ENCODE assay signal across 25 mouse cellular contexts in genomic region chr14:37034432-37034831, GRCm38 (mm10). TPM values are rescaled to one million over a fixed set of nuclear protein-coding genes. Genes with fewer than 3 reads are reported as not detected.
DNase-seq lines count a peak whose midpoint lies in the region; ATAC-seq and TF ChIP-seq lines count a peak whose summit lies in the region.
"Had no signal": no experiment of that assay in that cellular context is flagged by ENCODE, and none has a peak within 500 bp of the region (broad histone marks: within the 10 kb centered on the region; RNA-seq: fewer than 3 reads in every experiment).

No protein-coding gene starts in this region.

- TF ChIP-seq EP300 in heart, postnatal 0 days (IDR thresholded peaks at IDR 0.05; ENCODE audit: low read depth) = no peak
- TF ChIP-seq EP300 in stomach, postnatal 0 days (optimal IDR thresholded peaks at IDR 0.05) = no peak

- no peak overlapping the region for H3K27ac ChIP-seq in heart, postnatal 0 days (ENCODE audit: low read depth)
- H3K27ac ChIP-seq in lung, embryonic 14.5 days (ENCODE audit: low read depth) = no peak overlapping the region
- H3K27ac ChIP-seq in stomach, postnatal 0 days (replicated peaks) = no peak overlapping the region
- H3K27ac ChIP-seq: embryonic facial prominence, embryonic 15.5 days; kidney, embryonic 15.5 days had no signal

- TF ChIP-seq CTCF in heart, postnatal 0 days (IDR thresholded peaks at IDR 0.05; ENCODE audit: low read depth) = peak; percentile 41
- peak; percentile 25; the same call in 1 of the 2 replicates for TF ChIP-seq CTCF in lung, embryonic 14.5 days (IDR thresholded peaks at IDR 0.05; ENCODE audit: low read depth)
- TF ChIP-seq CTCF in stomach, postnatal 0 days (IDR thresholded peaks at IDR 0.05; ENCODE audit: low read depth) = peak; percentile 46

- ATAC-seq in heart, postnatal 0 days (ENCODE audit: insufficient read depth, low read depth) = no peak
- ATAC-seq in lung, embryonic 14.5 days (ENCODE audit: insufficient read depth) = no peak
- no peak for ATAC-seq in stomach, postnatal 0 days (ENCODE audit: low FRiP score, low TSS enrichment)
- ATAC-seq: activated CD4-positive, CD25-positive, alpha-beta regulatory T cell, adult 4 months; CD4-positive, CD25-positive, alpha-beta regulatory T cell, adult 4 months; forebrain, embryonic 16.5 days; inflammation-experienced regulatory T-cells, adult 6 months had no signal

- no peaks in the 10 kb centered on the region for H3K36me3 ChIP-seq in heart, postnatal 0 days (replicated peaks; ENCODE audit: control insufficient read depth, insufficient read depth, low read length)
- no peaks in the 10 kb centered on the region for H3K36me3 ChIP-seq in lung, embryonic 14.5 days (ENCODE audit: insufficient read depth)
- no peaks in the 10 kb centered on the region for H3K36me3 ChIP-seq in stomach, postnatal 0 days (ENCODE audit: control insufficient read depth, insufficient read depth, low read length)
- H3K36me3 ChIP-seq: embryonic facial prominence, embryonic 15.5 days; kidney, embryonic 15.5 days had no signal

- no peak overlapping the region for H3K4me2 ChIP-seq in heart, postnatal 0 days (ENCODE audit: low read depth, low read length)
- no peak overlapping the region for H3K4me2 ChIP-seq in lung, embryonic 14.5 days
- H3K4me2 ChIP-seq in stomach, postnatal 0 days (replicated peaks; ENCODE audit: low read depth) = no peak overlapping the region
- H3K4me2 ChIP-seq: embryonic facial prominence, embryonic 15.5 days; kidney, embryonic 15.5 days had no signal

- no peaks in the 10 kb centered on the region for H3K4me1 ChIP-seq in heart, postnatal 0 days (ENCODE audit: control insufficient read depth, insufficient read depth)
- H3K4me1 ChIP-seq in lung, embryonic 14.5 days (ENCODE audit: insufficient read depth) = no peaks in the 10 kb centered on the region
- no peaks in the 10 kb centered on the region for H3K4me1 ChIP-seq in stomach, postnatal 0 days (replicated peaks; ENCODE audit: control insufficient read depth, insufficient read depth)
- H3K4me1 ChIP-seq: embryonic facial prominence, embryonic 15.5 days; kidney, embryonic 15.5 days had no signal

- H3K4me3 ChIP-seq in heart, postnatal 0 days (ENCODE audit: low read depth, low read length) = no peak overlapping the region
- H3K4me3 ChIP-seq in lung, embryonic 14.5 days (ENCODE audit: low read depth, low read length) = no peak overlapping the region
- H3K4me3 ChIP-seq in stomach, postnatal 0 days (ENCODE audit: low read depth, low read length) = no peak overlapping the region
- H3K4me3 ChIP-seq: embryonic facial prominence, embryonic 15.5 days; kidney, embryonic 15.5 days; myocyte had no signal

- WGBS in heart, postnatal 0 days = 38% methylated on average over 5 of the region's 5 CpGs
- WGBS in lung, embryonic 14.5 days = 46% methylated on average over 5 of the region's 5 CpGs
- 36% methylated on average over 5 of the region's 5 CpGs for WGBS in stomach, postnatal 0 days

- H3K9ac ChIP-seq in heart, postnatal 0 days (replicated peaks; ENCODE audit: low read depth, low read length) = no peak overlapping the region
- H3K9ac ChIP-seq in lung, embryonic 14.5 days = no peak overlapping the region
- H3K9ac ChIP-seq in stomach, postnatal 0 days (ENCODE audit: low read length) = no peak overlapping the region
- H3K9ac ChIP-seq: embryonic facial prominence, embryonic 15.5 days; kidney, embryonic 15.5 days had no signal

- DNase-seq in heart, postnatal 0 days (ENCODE audit: low spot score) = no peak
- no peak for DNase-seq in heart, postnatal 14 days
- DNase-seq in lung, embryonic 14.5 days = peak; percentile 6
- DNase-seq in lung, postnatal 25 days (ENCODE audit: low spot score) = no peak
- peak; percentile 41 for DNase-seq in NIH3T3 (ENCODE audit: low read depth)
- DNase-seq in stomach, postnatal 0 days (ENCODE audit: low spot score) = no peak
- DNase-seq in spleen, postnatal 36 days (ENCODE audit: low spot score in 2 of 2) = no peak
- DNase-seq: gastrocnemius, postnatal 14 days; lung, postnatal 10 days; thymus, postnatal 4 days had no signal

- H3K27me3 ChIP-seq in heart, postnatal 0 days (ENCODE audit: control insufficient read depth, insufficient read depth, low read length) = no peaks in the 10 kb centered on the region
- no peaks in the 10 kb centered on the region for H3K27me3 ChIP-seq in lung, embryonic 14.5 days (ENCODE audit: insufficient read depth, low read length)
- H3K27me3 ChIP-seq in stomach, postnatal 0 days (ENCODE audit: control insufficient read depth, insufficient read depth, low read length) = no peaks in the 10 kb centered on the region
- H3K27me3 ChIP-seq: embryonic facial prominence, embryonic 15.5 days; kidney, embryonic 15.5 days had no signal

- no peaks in the 10 kb centered on the region for H3K9me3 ChIP-seq in heart, postnatal 0 days (replicated peaks; ENCODE audit: control insufficient read depth, low read length)
- no peaks in the 10 kb centered on the region for H3K9me3 ChIP-seq in lung, embryonic 14.5 days (ENCODE audit: low read depth, low read length)
- no peaks in the 10 kb centered on the region for H3K9me3 ChIP-seq in stomach, postnatal 0 days (ENCODE audit: control insufficient read depth, low read length)
- H3K9me3 ChIP-seq: embryonic facial prominence, embryonic 15.5 days; kidney, embryonic 15.5 days had no signal

- intact Hi-C loops in heart, postnatal 14 days (cut with DNase I) = loop anchor here (5.0 kb wide), 1 partner anchor 82 kb away; no protein-coding TSS in a partner anchor

RNA-seq across cellular contexts. Expression of gene Rgr, which starts 14.3 kb away (rescaled TPM):
- total RNA-seq in heart, postnatal 0 days (2014; rRNA removed; ENCODE audit: low replicate concordance) = not detected in 2 replicates
- polyA plus RNA-seq in heart, postnatal 0 days (2015; fragmentation: Nextera tagmentation; extraction: Ambion mirVana) = not detected in 2 replicates
- total RNA-seq in heart, postnatal 14 days (2021) = not detected
- polyA plus RNA-seq in lung, embryonic 14.5 days (2014; fragmentation: Nextera tagmentation; extraction: Ambion mirVana) = not detected in 2 replicates
- polyA plus RNA-seq in stomach, postnatal 0 days (2015; fragmentation: Nextera tagmentation; extraction: Ambion mirVana) = 0.06 TPM in 1 of 2 replicates, not detected in the other
- total RNA-seq: adrenal gland, postnatal 4 days; common myeloid progenitor, adult 5-6 weeks; heart, adult 8-10 months; heart, postnatal 10 days; left cerebral cortex, postnatal 36 days; liver, adult 2 months; megakaryocyte-erythroid progenitor cell, adult 5-6 weeks; neutrophil, adult 5-6 weeks had no signal
- polyA plus RNA-seq: activated CD4-positive, CD25-positive, alpha-beta regulatory T cell, adult 4 months; forebrain, embryonic 16.5 days; inflammation-experienced regulatory T-cells, adult 6 months; kidney, embryonic 15.5 days; myocyte had no signal

RNA-seq across cellular contexts. Expression of gene Lrit1, which starts 20.2 kb away (rescaled TPM):
- total RNA-seq in heart, postnatal 0 days (2014; rRNA removed; ENCODE audit: low replicate concordance) = not detected in 2 replicates
- polyA plus RNA-seq in heart, postnatal 0 days (2015; fragmentation: Nextera tagmentation; extraction: Ambion mirVana) = not detected in 2 replicates
- under 1 TPM in 1 of 2 experiments, not detected in 1; 0.05 TPM for total RNA-seq in heart, postnatal 14 days (2021)
- polyA plus RNA-seq in lung, embryonic 14.5 days (2014; fragmentation: Nextera tagmentation; extraction: Ambion mirVana) = not detected in 2 replicates
- not detected in 2 replicates for polyA plus RNA-seq in stomach, postnatal 0 days (2015; fragmentation: Nextera tagmentation; extraction: Ambion mirVana)
- total RNA-seq: common myeloid progenitor, adult 5-6 weeks; gastrocnemius, postnatal 14 days; heart, adult 8-10 months; heart, postnatal 10 days; left cerebral cortex, postnatal 36 days; megakaryocyte-erythroid progenitor cell, adult 5-6 weeks; neutrophil, adult 5-6 weeks had no signal
- polyA plus RNA-seq: activated CD4-positive, CD25-positive, alpha-beta regulatory T cell, adult 4 months; CD4-positive, CD25-positive, alpha-beta regulatory T cell, adult 4 months; embryonic facial prominence, embryonic 15.5 days; forebrain, embryonic 16.5 days; inflammation-experienced regulatory T-cells, adult 6 months; kidney, embryonic 15.5 days; myocyte had no signal

RNA-seq across cellular contexts. Expression of gene Lrit2, which starts 33.3 kb away (rescaled TPM):
- total RNA-seq in heart, postnatal 0 days (2014; rRNA removed; ENCODE audit: low replicate concordance) = not detected in 2 replicates
- polyA plus RNA-seq in heart, postnatal 0 days (2015; fragmentation: Nextera tagmentation; extraction: Ambion mirVana) = not detected in 2 replicates
- not detected for total RNA-seq in heart, postnatal 14 days (2021)
- polyA plus RNA-seq in lung, embryonic 14.5 days (2014; fragmentation: Nextera tagmentation; extraction: Ambion mirVana) = not detected in 2 replicates
- polyA plus RNA-seq in stomach, postnatal 0 days (2015; fragmentation: Nextera tagmentation; extraction: Ambion mirVana) = not detected in 2 replicates
- total RNA-seq: adrenal gland, postnatal 4 days; common myeloid progenitor, adult 5-6 weeks; gastrocnemius, postnatal 14 days; heart, adult 8-10 months; heart, postnatal 10 days; left cerebral cortex, postnatal 36 days; megakaryocyte-erythroid progenitor cell, adult 5-6 weeks; neutrophil, adult 5-6 weeks had no signal
- polyA plus RNA-seq: activated CD4-positive, CD25-positive, alpha-beta regulatory T cell, adult 4 months; CD4-positive, CD25-positive, alpha-beta regulatory T cell, adult 4 months; embryonic facial prominence, embryonic 15.5 days; forebrain, embryonic 16.5 days; inflammation-experienced regulatory T-cells, adult 6 months; kidney, embryonic 15.5 days; myocyte had no signal

Comparison
In these comparisons a context has a peak if more than half of its experiments do, and no peak if none do; other contexts are left out.
1. DNase-seq: peak in lung, embryonic 14.5 days (single experiment) and NIH3T3 (single experiment); none in heart, postnatal 0 days (single experiment), heart, postnatal 14 days (0 of 2), lung, postnatal 25 days (single experiment), stomach, postnatal 0 days (single experiment) and spleen, postnatal 36 days (0 of 2).
2. Peak in every context shown above with its lines, with median percentiles within 50 percentile points of each other: CTCF ChIP-seq.